Mouse (Mus musculus): ENCODE results near the gene F13a1. TPM values are rescaled to one million over a fixed set of nuclear protein-coding genes. Genes with fewer than 3 reads are reported as not detected.
A peak's percentile ranks its signal among the peaks of the same experiment; 100 is the strongest.

F13a1 gene
- polyA plus RNA-seq (2015; fragmentation: Nextera tagmentation; extraction: Ambion mirVana) = 20.6 and 25.6 TPM in 2 replicates

- H3K9ac ChIP-seq = no peak within 1 kb of the TSS
- no peaks in the 10 kb centered on the region for H3K27me3 ChIP-seq
- WGBS = 31% methylated on average over 3 of the region's 3 CpGs
- no peaks in the 10 kb centered on the region for H3K9me3 ChIP-seq
- H3K27ac ChIP-seq = no peak within 1 kb of the TSS
- H3K4me1 ChIP-seq = no peaks in the 10 kb centered on the region
- H3K4me3 ChIP-seq = no peak within 1 kb of the TSS
- ATAC-seq (ENCODE audit: borderline replicate concordance, extremely low read depth, low FRiP score, low TSS enrichment) = no peak
- H3K4me2 ChIP-seq = no peak within 1 kb of the TSS
- no peaks in the 10 kb centered on the region for H3K36me3 ChIP-seq
Measured at GRCm38 (mm10) chr13:37050126-37050525, at the start of gene F13a1. TSS of gene F13a1 (minus strand) at chr13:37050244.

- H3K27ac ChIP-seq = no peak overlapping the region
- no peaks in the 10 kb centered on the region for H3K36me3 ChIP-seq
- ATAC-seq (ENCODE audit: borderline replicate concordance, extremely low read depth, low FRiP score, low TSS enrichment) = no peak
- no peak overlapping the region for H3K4me3 ChIP-seq
- no peaks in the 10 kb centered on the region for H3K4me1 ChIP-seq
- no peaks in the 10 kb centered on the region for H3K9me3 ChIP-seq
- H3K4me2 ChIP-seq = no peak overlapping the region
- WGBS = 92% methylated on average over 1 of the region's 1 CpGs
- H3K9ac ChIP-seq = no peak overlapping the region
- H3K27me3 ChIP-seq = no peaks in the 10 kb centered on the region
Measured at GRCm38 (mm10) chr13:37091620-37092019, 41.6 kb upstream of the F13a1 start.

- Histone ChIP-seq H3K9ac (no peak overlapping the region), H3K36me3 (no peaks in the 10 kb centered on the region), H3K27me3 (no peaks in the 10 kb centered on the region), H3K9me3 (no peaks in the 10 kb centered on the region), H3K4me2 (no peak overlapping the region), H3K4me1 (no peaks in the 10 kb centered on the region), H3K4me3 (no peak overlapping the region), H3K27ac (no peak overlapping the region)
- WGBS = 48% methylated on average over 6 of the region's 6 CpGs
- no peak for ATAC-seq (ENCODE audit: borderline replicate concordance, extremely low read depth, low FRiP score, low TSS enrichment)
Measured at GRCm38 (mm10) chr13:37089104-37089503, 39.1 kb upstream of the F13a1 start.

GRCm38 (mm10) chr13:37081506-37082241, 31.6 kb upstream of the F13a1 start:
- Histone ChIP-seq H3K9me3 (no peaks in the 10 kb centered on the region), H3K27me3 (no peaks in the 10 kb centered on the region), H3K36me3 (no peaks in the 10 kb centered on the region), H3K4me3 (no peak overlapping the region), H3K4me1 (no peaks in the 10 kb centered on the region), H3K4me2 (no peak overlapping the region), H3K9ac (no peak overlapping the region), H3K27ac (no peak overlapping the region)
- WGBS = 65% methylated on average over 13 of the region's 13 CpGs
- no peak for ATAC-seq (ENCODE audit: borderline replicate concordance, extremely low read depth, low FRiP score, low TSS enrichment)

- no peaks in the 10 kb centered on the region for H3K36me3 ChIP-seq
- H3K27ac ChIP-seq = no peak overlapping the region
- H3K4me2 ChIP-seq = no peak overlapping the region
- no peaks in the 10 kb centered on the region for H3K4me1 ChIP-seq
- no peaks in the 10 kb centered on the region for H3K9me3 ChIP-seq
- H3K4me3 ChIP-seq = no peak overlapping the region
- no peak overlapping the region for H3K9ac ChIP-seq
- WGBS = 49% methylated on average over 3 of the region's 3 CpGs
- H3K27me3 ChIP-seq = no peaks in the 10 kb centered on the region
- ATAC-seq (ENCODE audit: borderline replicate concordance, extremely low read depth, low FRiP score, low TSS enrichment) = no peak
Measured at GRCm38 (mm10) chr13:37071390-37071789, 21.3 kb upstream of the F13a1 start.

DNA sequence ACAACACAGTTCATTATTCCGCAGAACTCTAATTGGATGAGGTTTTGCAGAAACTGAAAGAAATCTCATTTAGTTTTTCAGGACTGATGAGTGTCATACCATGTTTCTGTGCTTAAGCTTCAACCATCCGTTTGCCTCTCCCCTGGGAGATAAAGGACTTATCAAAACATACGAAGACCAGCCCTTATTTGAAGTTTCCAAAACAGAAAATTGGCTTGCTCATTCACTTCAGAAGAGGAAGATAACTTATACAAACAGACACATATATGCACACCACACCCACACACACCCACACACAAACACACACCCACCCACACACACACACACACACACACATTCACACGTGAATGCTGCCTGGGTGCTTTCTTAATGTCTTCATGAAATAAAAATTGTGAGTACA, 20.8 kb upstream of the F13a1 start:
- Histone ChIP-seq H3K27me3 (no peaks in the 10 kb centered on the region), H3K4me2 (no peak overlapping the region), H3K9me3 (no peaks in the 10 kb centered on the region), H3K4me1 (no peaks in the 10 kb centered on the region), H3K36me3 (no peaks in the 10 kb centered on the region), H3K9ac (no peak overlapping the region), H3K4me3 (no peak overlapping the region), H3K27ac (no peak overlapping the region)
- ATAC-seq (ENCODE audit: borderline replicate concordance, extremely low read depth, low FRiP score, low TSS enrichment) = no peak
- 56% methylated on average over 4 of the region's 4 CpGs for WGBS

DNA sequence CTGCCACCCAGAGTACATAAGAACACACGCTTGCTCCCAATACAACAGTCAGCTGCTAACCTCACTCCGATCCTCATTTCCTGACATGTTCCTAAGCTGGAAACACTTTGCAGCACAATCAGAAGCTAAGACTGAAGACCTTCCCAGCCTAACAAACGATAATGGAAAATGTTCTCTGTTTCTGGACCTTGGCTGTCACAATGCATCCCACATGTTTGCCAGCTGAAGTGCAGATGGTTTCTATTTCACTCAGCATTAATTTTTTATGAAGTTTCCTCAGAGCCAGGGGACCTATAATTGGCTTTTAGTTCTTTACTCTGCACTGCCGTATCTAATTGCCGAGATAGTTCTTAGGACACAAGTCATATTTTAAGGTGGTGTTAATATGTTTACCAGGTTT, 10.8 kb upstream of the F13a1 start:
- Histone ChIP-seq H3K27me3 (no peaks in the 10 kb centered on the region), H3K36me3 (no peaks in the 10 kb centered on the region), H3K4me3 (no peak overlapping the region), H3K27ac (no peak overlapping the region), H3K9ac (no peak overlapping the region), H3K4me1 (no peaks in the 10 kb centered on the region), H3K4me2 (no peak overlapping the region), H3K9me3 (no peaks in the 10 kb centered on the region)
- WGBS = 51% methylated on average over 5 of the region's 5 CpGs
- ATAC-seq (ENCODE audit: borderline replicate concordance, extremely low read depth, low FRiP score, low TSS enrichment) = peak; percentile 49; the same call in 1 of the 2 replicates

GRCm38 (mm10) chr13:37056662-37057061, 6.6 kb upstream of the F13a1 start:
- Histone ChIP-seq H3K9ac (no peak overlapping the region), H3K27ac (no peak overlapping the region), H3K4me1 (no peaks in the 10 kb centered on the region), H3K36me3 (no peaks in the 10 kb centered on the region), H3K4me3 (no peak overlapping the region), H3K27me3 (no peaks in the 10 kb centered on the region), H3K4me2 (no peak overlapping the region), H3K9me3 (no peaks in the 10 kb centered on the region)
- WGBS = 75% methylated on average over 7 of the region's 7 CpGs
- no peak for ATAC-seq (ENCODE audit: borderline replicate concordance, extremely low read depth, low FRiP score, low TSS enrichment)

DNA sequence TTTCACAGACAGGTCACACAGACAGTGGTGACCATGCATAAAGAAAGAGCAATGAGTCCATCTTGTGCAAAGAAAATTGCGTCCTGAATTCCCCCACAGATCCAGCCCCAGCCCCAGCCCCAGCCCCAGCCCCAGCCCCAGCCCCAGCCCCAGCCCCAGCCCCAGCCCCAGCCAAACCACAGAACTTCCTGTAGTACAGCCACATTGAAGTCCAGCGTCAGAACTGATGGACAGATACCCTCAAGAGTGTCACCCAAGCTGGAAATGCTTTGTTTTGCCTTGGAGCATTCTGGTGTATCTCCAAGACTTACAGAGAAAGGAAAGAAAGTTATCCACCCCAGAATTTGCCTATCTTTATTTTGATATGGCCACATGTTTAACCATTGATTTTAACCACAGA, 413 bp downstream of the F13a1 start:
- Histone ChIP-seq H3K4me2 (no peak overlapping the region), H3K27me3 (no peaks in the 10 kb centered on the region), H3K27ac (no peak overlapping the region), H3K36me3 (no peaks in the 10 kb centered on the region), H3K9ac (no peak overlapping the region), H3K9me3 (no peaks in the 10 kb centered on the region), H3K4me1 (no peaks in the 10 kb centered on the region), H3K4me3 (no peak overlapping the region)
- no peak for ATAC-seq (ENCODE audit: borderline replicate concordance, extremely low read depth, low FRiP score, low TSS enrichment)
- 50% methylated on average over 2 of the region's 2 CpGs for WGBS

DNA sequence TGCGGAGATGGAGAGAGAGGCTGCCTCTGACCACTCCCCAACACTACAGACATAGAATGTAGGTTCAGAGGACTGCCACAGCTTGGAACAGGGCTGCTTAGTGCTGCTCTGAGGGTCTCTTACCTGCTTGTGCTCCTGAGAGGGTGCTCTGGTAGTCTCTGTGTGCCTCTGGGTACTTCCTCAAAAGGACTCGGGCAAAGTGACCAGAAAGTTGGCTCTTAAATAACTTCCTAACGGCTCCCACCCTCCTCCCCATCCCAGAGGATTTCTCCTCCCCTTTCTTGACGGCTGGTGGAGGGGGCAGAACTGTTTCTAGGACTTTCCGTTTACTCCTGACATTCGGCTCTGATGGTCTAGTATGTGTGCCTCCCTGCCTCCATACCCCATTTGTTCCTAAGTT, 1.0 kb downstream of the F13a1 start:
- WGBS = 56% methylated on average over 6 of the region's 6 CpGs
- no peaks in the 10 kb centered on the region for H3K27me3 ChIP-seq
- ATAC-seq (ENCODE audit: borderline replicate concordance, extremely low read depth, low FRiP score, low TSS enrichment) = no peak
- H3K4me2 ChIP-seq = no peak overlapping the region
- no peak overlapping the region for H3K27ac ChIP-seq
- no peak overlapping the region for H3K9ac ChIP-seq
- no peaks in the 10 kb centered on the region for H3K4me1 ChIP-seq
- no peak overlapping the region for H3K4me3 ChIP-seq
- no peaks in the 10 kb centered on the region for H3K9me3 ChIP-seq
- H3K36me3 ChIP-seq = no peaks in the 10 kb centered on the region

- 73% methylated on average over 3 of the region's 3 CpGs for WGBS
- Histone ChIP-seq H3K9ac (no peak overlapping the region), H3K4me1 (no peaks in the 10 kb centered on the region), H3K27ac (no peak overlapping the region), H3K27me3 (no peaks in the 10 kb centered on the region), H3K36me3 (no peaks in the 10 kb centered on the region), H3K9me3 (no peaks in the 10 kb centered on the region), H3K4me2 (no peak overlapping the region), H3K4me3 (no peak overlapping the region)
- no peak for ATAC-seq (ENCODE audit: borderline replicate concordance, extremely low read depth, low FRiP score, low TSS enrichment)
Measured at GRCm38 (mm10) chr13:37045005-37045404, 5.0 kb downstream of the F13a1 start.

GRCm38 (mm10) chr13:37034745-37035144, 15.3 kb downstream of the F13a1 start:
- H3K4me1 ChIP-seq = no peaks in the 10 kb centered on the region
- no peak for ATAC-seq (ENCODE audit: borderline replicate concordance, extremely low read depth, low FRiP score, low TSS enrichment)
- 30% methylated on average over 3 of the region's 3 CpGs for WGBS
- no peak overlapping the region for H3K4me2 ChIP-seq
- no peak overlapping the region for H3K27ac ChIP-seq
- no peak overlapping the region for H3K9ac ChIP-seq
- H3K4me3 ChIP-seq = no peak overlapping the region
- H3K36me3 ChIP-seq = no peaks in the 10 kb centered on the region
- no peaks in the 10 kb centered on the region for H3K9me3 ChIP-seq
- no peaks in the 10 kb centered on the region for H3K27me3 ChIP-seq
